Mouse (Mus musculus) embryonic facial prominence, embryonic 10.5 days (tissue): ENCODE results near the gene Usp17lc. TPM values are rescaled to one million over a fixed set of nuclear protein-coding genes. Genes with fewer than 3 reads are reported as not detected.
"Not testable (repeated sequence)": the region's sequence is repeated elsewhere in the genome, so short reads cannot be mapped to it uniquely, and the experiment has no call there.

Experiments
- DNase-seq: peaks from one replicate; pipeline ENCODE4 v3.0.0-alpha.2; 2017; ENCODE audit warnings: low spot score
- H3K27ac ChIP-seq: fragments of 300-500 bp; sonication (generic); replicated peaks from 2 replicates; pipeline ENCODE4 v1.5.1; 2016; ENCODE audit warnings: mild to moderate bottlenecking
- H3K27me3 ChIP-seq: fragments of 300-500 bp; sonication (generic); replicated peaks from 2 replicates; pipeline ENCODE4 v1.6.1; 2016; ENCODE audit warnings: low read depth, mild to moderate bottlenecking; ENCODE audit not compliant: poor library complexity, severe bottlenecking
- H3K36me3 ChIP-seq: fragments of 300-500 bp; sonication (generic); replicated peaks from 2 replicates; pipeline ENCODE4 v1.6.1; 2016; ENCODE audit warnings: mild to moderate bottlenecking, moderate library complexity
- H3K4me1 ChIP-seq: fragments of 300-500 bp; sonication (generic); 2 replicates; pipeline ENCODE4 v1.6.1; 2016
- H3K4me3 ChIP-seq: fragments of 300-500 bp; sonication (generic); 2 replicates; pipeline ENCODE4 v1.5.1; 2016; ENCODE audit warnings: mild to moderate bottlenecking, moderate library complexity
- H3K9me3 ChIP-seq: fragments of 300-500 bp; sonication (generic); 2 replicates; pipeline ENCODE4 v1.6.1; 2016; ENCODE audit warnings: mild to moderate bottlenecking
- WGBS: fragments of 180-500 bp; shearing (Covaris S2); methylation state at CpG from one replicate; pipeline ENCODE4 v1.1.7; 2016; 5-methylcytosine and 5-hydroxymethylcytosine counted together
- microRNA-seq: library from miRNA; unstranded; fragments of <30 nt; microRNA quantifications from one replicate; pipeline ENCODE4, GENCODE M21; 2017
- polyA plus RNA-seq: library from polyadenylated mRNA; unstranded; fragments of >200 nt; fragmentation: Nextera tagmentation; extraction: Ambion mirVana; gene quantifications from 2 replicates; pipeline ENCODE4 v1.2.1, GENCODE M21; 2016

The Usp17lc gene
- not detected in 2 replicates for polyA plus RNA-seq

DNA sequence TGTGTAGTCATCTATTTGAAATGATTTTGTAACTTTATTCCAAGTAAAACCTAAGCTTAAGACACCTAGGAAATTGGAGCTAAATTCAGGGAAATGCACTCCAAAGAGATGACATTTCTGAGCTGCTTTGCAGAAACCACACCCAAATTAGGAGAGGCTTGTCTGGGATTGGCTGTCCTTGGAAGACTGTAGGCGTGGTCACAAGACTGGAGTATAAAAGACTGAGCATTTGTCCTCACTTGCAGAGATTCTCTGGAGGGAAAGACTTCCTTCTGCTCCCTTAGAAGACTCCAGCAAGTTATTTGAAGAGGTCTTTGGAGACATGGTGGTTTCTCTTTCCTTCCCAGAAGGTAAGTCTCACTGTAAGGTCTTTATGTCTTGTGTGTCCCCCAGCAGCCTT lies at the start of gene Usp17lc:
Gene Usp17lc (plus strand): TSS at position 301 of the 400 bp plus-strand sequence.
- WGBS = 67% methylated on average over 1 of the region's 1 CpGs
- not testable (repeated sequence) for H3K27me3 ChIP-seq

DNA sequence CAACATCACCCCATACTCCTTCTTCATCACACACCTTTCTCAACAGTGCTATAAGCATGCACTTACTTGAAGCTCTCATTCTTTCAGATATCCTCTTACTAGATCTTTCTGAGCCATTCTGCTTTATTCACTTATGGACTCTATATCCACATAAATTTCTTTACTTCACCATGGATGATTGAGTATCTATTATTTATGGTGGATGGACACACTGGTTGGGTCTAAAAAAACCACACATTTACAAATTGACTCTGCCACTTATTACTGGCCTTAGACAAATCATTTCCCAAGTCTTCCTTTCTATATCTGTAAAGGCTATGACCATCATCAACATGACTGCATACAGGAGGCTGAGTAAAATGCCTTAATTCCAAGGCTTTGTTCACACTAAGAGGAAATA lies 28.8 kb upstream of the Usp17lc start, which contains the start of gene Olfr603:
Gene Olfr603 (minus strand): TSS at position 101 of the 400 bp plus-strand sequence.
- Histone ChIP-seq H3K4me3 (no peak within 1 kb of the TSS), H3K36me3 (no peaks in the 10 kb centered on the region), H3K27me3 (no peaks in the 10 kb centered on the region), H3K4me1 (no peaks in the 10 kb centered on the region), H3K27ac (no peak within 1 kb of the TSS), H3K9me3 (no peaks in the 10 kb centered on the region)
- no peak for DNase-seq

More for the DNA sequence above, at the start of gene Usp17lc:
- not testable (repeated sequence) for H3K4me1 ChIP-seq, H3K27ac ChIP-seq, H3K4me3 ChIP-seq, H3K9me3 ChIP-seq, DNase-seq, H3K36me3 ChIP-seq

DNA sequence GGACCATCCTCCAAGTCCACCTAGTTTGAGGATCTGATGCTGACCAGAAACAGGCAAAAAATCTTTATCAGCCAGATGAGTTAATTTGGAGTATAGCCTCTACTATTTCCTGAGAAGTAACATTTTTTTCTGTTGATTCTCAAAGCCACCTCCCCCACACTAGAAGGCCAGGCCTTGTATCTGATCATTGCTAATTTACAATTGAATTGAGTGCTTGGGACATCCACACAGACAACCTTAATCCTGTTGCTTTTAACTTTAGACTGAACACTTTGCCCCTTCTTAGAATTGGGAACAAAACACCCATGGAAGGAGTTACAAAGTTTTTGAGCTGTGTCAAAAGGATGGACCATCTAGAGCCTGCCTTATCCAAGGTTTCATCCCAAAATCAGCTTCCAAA lies 17.1 kb upstream of the Usp17lc start:
- H3K36me3 ChIP-seq = no peaks in the 10 kb centered on the region
- H3K9me3 ChIP-seq = no peaks in the 10 kb centered on the region
- no peak overlapping the region for H3K4me3 ChIP-seq
- no peaks in the 10 kb centered on the region for H3K4me1 ChIP-seq
- DNase-seq = no peak
- H3K27me3 ChIP-seq = no peaks in the 10 kb centered on the region
- no peak overlapping the region for H3K27ac ChIP-seq

DNA sequence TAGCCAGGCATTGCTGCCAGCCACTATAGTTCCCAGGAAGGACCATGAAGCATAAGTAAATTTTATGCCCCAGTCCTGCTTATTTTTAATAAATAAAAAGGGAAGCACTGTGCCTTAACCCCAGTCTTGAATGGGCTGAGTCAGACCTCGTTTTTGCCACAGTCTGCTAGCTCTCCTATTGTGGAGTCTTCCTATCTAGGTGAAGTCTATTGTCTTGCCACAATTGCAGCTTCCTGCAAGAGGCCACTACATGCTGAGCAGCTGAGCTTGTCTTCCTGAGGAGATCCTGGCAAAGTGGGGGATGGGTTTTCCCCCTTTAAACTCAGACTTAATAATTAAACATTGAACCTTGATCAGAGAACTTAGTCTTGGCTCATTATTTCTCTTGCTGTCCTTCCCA lies 15.9 kb upstream of the Usp17lc start:
- 5% methylated on average over 1 of the region's 1 CpGs for WGBS

DNA sequence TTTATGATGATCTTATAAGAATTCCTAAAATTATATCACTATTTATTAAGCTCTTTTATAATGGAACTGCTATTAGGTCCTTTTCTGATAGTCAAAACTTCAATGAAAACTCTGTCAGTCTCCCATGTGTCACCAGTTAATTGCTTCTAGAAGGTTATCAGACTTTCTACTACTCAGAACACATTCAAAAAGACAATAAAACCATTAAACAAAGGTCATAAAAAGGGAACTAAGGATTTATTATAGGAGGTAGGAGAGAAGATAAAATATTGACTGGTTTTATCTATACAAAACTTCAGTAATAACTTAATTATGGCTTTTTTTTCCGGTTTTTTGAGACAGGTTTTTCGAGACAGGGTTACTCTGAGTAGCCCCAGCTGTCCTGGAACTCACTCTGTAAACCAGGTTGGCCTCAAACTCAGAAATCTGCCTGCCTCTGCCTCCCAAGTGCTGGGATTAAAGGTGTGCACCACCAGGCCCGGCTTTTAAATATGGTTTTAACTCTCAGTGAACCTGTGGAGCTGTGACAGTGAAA lies 8.3 kb upstream of the Usp17lc start:
- not testable (repeated sequence) for H3K4me3 ChIP-seq, H3K27ac ChIP-seq, DNase-seq, H3K27me3 ChIP-seq, H3K9me3 ChIP-seq, H3K4me1 ChIP-seq, H3K36me3 ChIP-seq
- 79% methylated on average over 3 of the region's 3 CpGs for WGBS

More for the DNA sequence above, 15.9 kb upstream of the Usp17lc start:
- Histone ChIP-seq H3K27ac (no peak overlapping the region), H3K4me3 (no peak overlapping the region), H3K9me3 (no peaks in the 10 kb centered on the region), H3K36me3 (no peaks in the 10 kb centered on the region), H3K4me1 (no peaks in the 10 kb centered on the region), H3K27me3 (no peaks in the 10 kb centered on the region)
- DNase-seq = no peak

DNA sequence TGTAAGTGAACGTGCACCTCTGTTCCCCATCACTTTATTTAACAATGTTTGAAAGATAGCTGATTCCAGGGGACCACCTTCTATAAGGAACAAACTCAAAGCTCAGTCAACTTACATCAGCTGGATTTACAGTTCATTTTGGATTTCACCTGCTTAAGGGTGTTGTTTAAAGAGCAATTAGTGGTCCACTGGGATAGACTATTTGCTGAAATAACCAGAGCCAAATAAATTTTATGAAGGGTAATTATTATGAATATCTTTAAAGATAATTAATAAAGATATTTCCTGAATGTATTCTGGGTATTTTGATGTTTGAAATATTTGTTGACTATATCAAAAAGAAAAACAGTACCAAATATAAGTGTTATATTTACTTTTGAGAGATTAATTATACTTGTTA lies 30.5 kb downstream of the Usp17lc start, which contains the start of gene Olfr605:
Gene Olfr605 (minus strand): TSS at position 101 of the 400 bp plus-strand sequence.
- no peak within 1 kb of the TSS for H3K4me3 ChIP-seq
- H3K9me3 ChIP-seq = no peaks in the 10 kb centered on the region
- no peaks in the 10 kb centered on the region for H3K4me1 ChIP-seq
- no peaks in the 10 kb centered on the region for H3K36me3 ChIP-seq
- no peak within 1 kb of the TSS for H3K27ac ChIP-seq
- no peak for DNase-seq
- no peaks in the 10 kb centered on the region for H3K27me3 ChIP-seq
- 86% methylated on average over 1 of the region's 1 CpGs for WGBS

DNA sequence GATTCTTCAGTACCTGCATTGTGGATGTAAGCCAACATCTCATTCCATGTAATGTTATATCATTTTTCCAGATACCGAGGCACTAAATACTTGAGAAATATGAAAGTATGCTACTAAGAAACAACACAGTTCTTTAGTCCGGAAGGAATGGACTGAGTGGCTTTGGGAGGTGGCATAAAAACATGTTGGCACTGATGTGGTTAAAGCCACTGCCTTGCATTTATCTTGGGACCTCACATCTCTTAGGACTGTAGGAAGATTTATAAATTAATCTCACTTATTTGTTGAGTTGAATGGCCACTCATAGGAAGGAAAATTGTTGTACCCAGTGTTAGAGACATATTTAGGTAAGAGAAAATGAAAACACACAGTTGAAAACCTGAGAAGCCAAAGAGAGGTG lies 33.9 kb downstream of the Usp17lc start, which contains the start of gene Olfr606:
Gene Olfr606 (plus strand): TSS at position 301 of the 400 bp plus-strand sequence.
- DNase-seq = no peak
- Histone ChIP-seq H3K27me3 (no peaks in the 10 kb centered on the region), H3K4me3 (no peak within 1 kb of the TSS), H3K36me3 (no peaks in the 10 kb centered on the region), H3K4me1 (no peaks in the 10 kb centered on the region), H3K9me3 (no peaks in the 10 kb centered on the region), H3K27ac (no peak within 1 kb of the TSS)
- WGBS = 93% methylated on average over 2 of the region's 2 CpGs

DNA sequence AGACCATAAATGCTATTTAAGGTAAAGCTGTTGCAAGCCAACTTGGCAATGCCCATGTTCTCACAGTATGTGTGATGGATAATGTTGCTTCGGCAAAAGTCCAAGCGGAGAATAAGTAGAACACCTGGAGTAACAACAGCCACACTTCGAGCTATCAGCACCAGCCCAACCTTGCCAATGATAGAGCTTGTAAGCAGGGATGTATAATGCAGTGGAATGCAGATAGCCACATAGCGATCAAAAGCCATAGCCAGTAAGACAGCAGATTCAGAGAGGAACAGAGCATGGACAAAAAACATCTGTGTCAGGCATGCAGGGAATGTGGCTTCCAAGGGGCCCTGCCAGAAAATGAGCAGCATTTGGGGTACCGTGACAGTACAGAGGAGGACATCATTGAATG lies 45.7 kb downstream of the Usp17lc start:
- Histone ChIP-seq H3K4me3 (no peak overlapping the region), H3K9me3 (no peaks in the 10 kb centered on the region), H3K4me1 (no peaks in the 10 kb centered on the region), H3K27me3 (no peaks in the 10 kb centered on the region), H3K27ac (no peak overlapping the region), H3K36me3 (no peaks in the 10 kb centered on the region)
- 91% methylated on average over 5 of the region's 5 CpGs for WGBS
- no peak for DNase-seq

Small RNA genes within 50 kb of the gene (microRNA-seq; reads per million reads assigned to microRNA genes)
- not detected for gene Gm25774

Other genes with a start within 250 kb of the Usp17lc start
- gene Olfr591, start 236.7 kb upstream of the Usp17lc start, polyA plus RNA-seq = not detected in 2 replicates
- gene Olfr592, start 230.3 kb upstream of the Usp17lc start, polyA plus RNA-seq = not detected in 2 replicates
- gene Olfr593, start 203.2 kb upstream of the Usp17lc start, polyA plus RNA-seq = not detected in 2 replicates
- not detected in 2 replicates for gene Olfr594, start 198.1 kb upstream of the Usp17lc start, polyA plus RNA-seq
- gene Usp17ld, start 162.6 kb upstream of the Usp17lc start, polyA plus RNA-seq = not detected in 2 replicates
- not detected in 2 replicates for gene Olfr596, start 109.4 kb upstream of the Usp17lc start, polyA plus RNA-seq
- gene Olfr597, start 98.8 kb upstream of the Usp17lc start, polyA plus RNA-seq = not detected in 2 replicates
- gene Olfr598, start 91.5 kb upstream of the Usp17lc start, polyA plus RNA-seq = not detected in 2 replicates
- gene Olfr599, start 79.2 kb upstream of the Usp17lc start, polyA plus RNA-seq = not detected in 2 replicates
- gene Olfr600, start 65.4 kb upstream of the Usp17lc start, polyA plus RNA-seq = not detected in 2 replicates
- gene Olfr601, start 52.4 kb upstream of the Usp17lc start, polyA plus RNA-seq = not detected in 2 replicates
- not detected in 2 replicates for gene Olfr603, start 28.9 kb upstream of the Usp17lc start, polyA plus RNA-seq
- gene Olfr605, start 30.4 kb downstream of the Usp17lc start, polyA plus RNA-seq = not detected in 2 replicates
- gene Olfr606, start 34.0 kb downstream of the Usp17lc start, polyA plus RNA-seq = not detected in 2 replicates
- not detected in 2 replicates for gene Olfr607, start 49.1 kb downstream of the Usp17lc start, polyA plus RNA-seq
- gene Olfr608, start 54.8 kb downstream of the Usp17lc start, polyA plus RNA-seq = not detected in 2 replicates
- not detected in 2 replicates for gene Olfr609, start 83.0 kb downstream of the Usp17lc start, polyA plus RNA-seq
- gene Olfr610, start 97.0 kb downstream of the Usp17lc start, polyA plus RNA-seq = not detected in 2 replicates
- gene Olfr611, start 105.8 kb downstream of the Usp17lc start, polyA plus RNA-seq = not detected in 2 replicates
- gene Olfr612, start 127.6 kb downstream of the Usp17lc start, polyA plus RNA-seq = not detected in 2 replicates
- not detected in 2 replicates for gene Olfr613, start 133.0 kb downstream of the Usp17lc start, polyA plus RNA-seq
- not detected in 2 replicates for gene Olfr615, start 141.0 kb downstream of the Usp17lc start, polyA plus RNA-seq
- gene Olfr616, start 154.1 kb downstream of the Usp17lc start, polyA plus RNA-seq = not detected in 2 replicates
- gene Olfr617, start 158.0 kb downstream of the Usp17lc start, polyA plus RNA-seq = not detected in 2 replicates
- gene Olfr618, start 175.0 kb downstream of the Usp17lc start, polyA plus RNA-seq = not detected in 2 replicates
- gene Olfr619, start 185.5 kb downstream of the Usp17lc start, polyA plus RNA-seq = not detected in 2 replicates
- gene Olfr620, start 197.5 kb downstream of the Usp17lc start, polyA plus RNA-seq = not detected in 2 replicates
- not detected in 2 replicates for gene Olfr622, start 227.6 kb downstream of the Usp17lc start, polyA plus RNA-seq
- not detected in 2 replicates for gene Olfr623, start 248.6 kb downstream of the Usp17lc start, polyA plus RNA-seq